Mouse (Mus musculus) retina, postnatal 7 days (tissue): ENCODE measurements around the gene Tmem95.

ENCODE experiments used
- DNase-seq: peaks from one replicate; pipeline ENCODE4 v3.0.0-alpha.2; 2012; ENCODE audit warnings: low read depth, low spot score

Gene Tmem95

DNA sequence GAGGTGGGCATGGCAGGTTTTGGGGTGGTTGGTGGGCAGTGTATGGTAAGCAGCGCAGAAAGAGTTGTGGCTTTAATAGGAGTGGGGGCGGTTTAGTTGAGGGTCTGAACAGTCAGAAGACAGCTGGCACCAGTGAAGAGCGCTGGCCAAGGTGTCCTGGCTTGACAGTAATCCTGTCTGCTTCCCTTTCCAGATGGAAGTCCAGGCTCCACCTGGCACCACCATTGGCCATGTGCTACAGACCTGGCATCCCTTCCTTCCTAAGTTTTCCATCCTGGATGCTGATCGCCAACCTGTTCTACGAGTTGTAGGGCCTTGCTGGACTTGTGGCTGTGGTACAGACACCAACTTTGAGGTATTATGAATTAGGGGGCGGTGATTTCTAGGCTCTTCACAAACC is 29.8 kb downstream of the Tmem95 start:
- no peak for DNase-seq

DNA sequence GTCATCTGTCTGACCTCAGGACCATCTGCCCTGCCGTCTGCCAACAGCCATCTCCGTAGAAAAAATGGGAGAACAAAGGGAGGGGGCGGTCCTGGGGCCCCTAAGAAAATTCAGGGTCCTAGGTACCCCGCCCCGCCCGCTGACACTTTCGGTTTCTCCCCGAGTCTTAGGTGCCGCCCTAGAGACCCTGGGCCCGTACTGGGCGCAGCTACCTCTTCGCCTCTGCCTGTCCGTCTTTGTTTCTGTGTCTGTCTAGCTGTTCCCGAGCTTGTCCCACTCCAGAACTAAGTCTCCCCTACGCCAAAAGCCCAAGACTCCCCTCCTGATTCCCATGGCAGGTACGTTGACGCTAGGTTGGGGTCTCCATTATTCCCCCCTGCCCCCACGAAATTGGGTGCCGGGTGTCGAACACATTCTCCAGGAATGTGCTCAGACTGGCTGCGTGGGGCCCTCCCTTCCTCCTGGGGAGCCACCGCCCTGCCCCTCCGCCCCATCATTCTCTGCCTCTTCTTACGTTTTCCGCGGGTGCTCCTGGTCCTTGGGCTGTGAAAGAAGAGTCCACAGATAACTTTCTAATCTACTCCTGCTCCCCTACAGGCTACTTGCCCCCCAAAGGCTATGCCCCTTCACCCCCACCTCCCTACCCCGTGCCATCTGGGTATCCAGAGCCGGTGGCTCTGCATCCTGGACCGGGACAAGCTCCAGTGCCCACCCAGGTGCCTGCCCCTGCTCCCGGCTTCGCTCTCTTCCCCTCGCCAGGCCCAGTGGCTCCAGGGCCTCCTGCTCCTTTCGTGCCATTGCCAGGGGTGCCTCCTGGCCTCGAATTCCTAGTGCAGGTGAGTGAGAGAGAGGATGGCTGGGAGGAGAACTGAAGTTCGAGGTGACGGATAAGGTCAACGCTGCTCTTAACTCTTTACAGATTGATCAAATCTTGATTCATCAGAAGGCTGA is 30.8 kb downstream of the Tmem95 start:
- no peak for DNase-seq

DNA sequence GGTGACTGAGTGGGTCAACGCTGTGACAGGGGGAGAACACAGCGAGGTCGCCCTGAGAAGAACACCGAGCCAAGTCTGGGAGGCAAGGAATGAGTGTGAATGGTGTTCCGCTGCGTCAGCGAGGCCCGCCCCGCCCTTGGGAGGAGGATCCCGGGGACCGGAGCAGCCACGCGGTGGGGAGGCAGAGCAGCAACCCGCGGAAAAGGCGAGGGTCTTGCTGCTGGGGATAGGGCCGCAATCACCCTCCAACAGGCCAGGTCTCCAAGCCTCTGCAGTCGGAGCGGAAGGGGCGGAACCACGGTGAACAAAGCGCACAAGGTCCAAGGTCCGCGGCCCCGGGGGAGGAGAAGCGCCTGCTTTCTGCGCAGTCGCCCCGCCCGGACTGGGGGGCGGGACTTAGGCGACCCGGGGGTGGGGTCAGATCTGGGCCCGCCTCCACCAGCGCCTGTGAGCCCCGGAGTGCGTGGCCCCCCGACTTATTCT is 31.6 kb downstream of the Tmem95 start, which contains the start of gene Plscr3:
Gene Plscr3 (plus strand): TSS at position 179 of the 483 bp plus-strand sequence.
- DNase-seq = peak; percentile 74

DNA sequence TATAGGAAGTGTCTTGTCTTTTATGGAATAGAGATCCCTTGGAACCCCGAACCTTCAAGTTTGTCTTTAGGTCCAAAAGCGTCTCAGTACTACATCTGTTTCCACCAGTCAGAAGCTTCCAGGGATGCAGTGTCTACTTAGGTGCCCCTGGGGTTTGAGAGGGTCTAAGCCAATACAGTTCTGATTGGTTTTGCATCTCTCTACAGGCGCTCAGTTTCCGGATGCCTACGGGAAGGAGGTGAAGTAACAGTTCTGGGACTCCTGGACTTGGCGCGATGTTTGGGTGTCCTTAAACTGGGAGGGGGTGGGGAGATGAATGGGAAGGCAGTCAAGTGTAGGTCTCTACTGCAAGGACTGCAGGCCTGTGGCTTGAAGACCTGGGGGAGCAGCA is 39.1 kb downstream of the Tmem95 start:
- no peak for DNase-seq

DNA sequence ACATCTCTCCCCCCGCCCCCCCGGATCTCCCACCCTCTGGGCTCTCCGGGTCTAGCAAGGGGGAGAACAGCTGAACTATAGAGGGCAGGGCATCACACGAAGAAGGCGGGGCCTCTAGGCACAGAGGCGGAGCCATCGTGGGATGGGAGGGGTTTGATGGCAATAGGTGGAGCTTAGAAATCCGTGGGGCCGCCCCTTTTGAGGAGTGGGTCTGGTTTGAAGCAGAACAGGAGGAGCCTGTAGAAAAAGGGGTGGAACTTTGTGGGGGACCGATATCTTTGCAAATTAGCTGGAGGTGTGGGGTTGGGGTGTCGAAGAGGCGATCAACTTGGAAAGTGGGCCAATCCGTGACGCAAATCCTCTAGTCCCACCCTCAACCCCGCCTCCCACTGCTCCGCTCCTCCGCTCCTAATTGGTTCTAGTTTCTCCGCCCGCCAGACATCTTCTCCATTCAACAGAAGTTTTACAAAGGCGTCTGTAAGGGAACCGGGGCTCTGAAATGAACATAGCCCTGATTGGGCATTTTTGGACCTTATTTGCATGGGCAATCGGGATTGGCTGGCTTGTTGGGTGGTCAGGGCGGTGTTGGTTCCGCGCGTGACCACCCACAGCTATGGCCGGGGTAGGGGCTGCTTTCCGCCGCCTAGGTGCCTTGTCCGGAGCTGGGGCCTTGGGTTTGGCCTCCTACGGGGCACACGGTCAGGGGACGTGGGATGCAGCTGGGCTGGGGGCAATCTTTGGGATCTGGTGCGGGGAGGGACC is 39.7 kb downstream of the Tmem95 start, which contains the start of gene Tmem256:
Gene Tmem256 (plus strand): TSS at position 563 of the 762 bp plus-strand sequence.
- peak; percentile 92 for DNase-seq

DNA sequence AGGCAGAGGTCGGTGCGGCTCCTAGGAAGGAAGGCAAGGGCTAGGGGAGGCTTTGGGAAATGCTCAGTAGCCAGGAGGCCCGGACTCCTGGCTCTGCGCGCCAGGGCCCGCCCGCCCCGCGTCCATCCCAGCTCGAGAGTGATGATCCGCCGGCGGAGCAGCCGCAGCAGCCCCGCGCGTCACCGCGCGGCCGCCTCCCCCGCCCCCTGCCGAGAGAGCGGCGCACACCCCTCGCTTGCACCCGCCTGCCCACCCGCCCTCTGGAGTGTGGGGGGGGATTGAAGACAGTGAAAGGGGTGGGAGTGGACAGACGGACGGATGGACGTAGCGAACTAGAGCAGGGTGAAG is 40.2 kb downstream of the Tmem95 start, which contains the start of gene Nlgn2:
Gene Nlgn2 (minus strand): TSS at position 181 of the 348 bp plus-strand sequence.
- DNase-seq = peak; percentile 75

DNA sequence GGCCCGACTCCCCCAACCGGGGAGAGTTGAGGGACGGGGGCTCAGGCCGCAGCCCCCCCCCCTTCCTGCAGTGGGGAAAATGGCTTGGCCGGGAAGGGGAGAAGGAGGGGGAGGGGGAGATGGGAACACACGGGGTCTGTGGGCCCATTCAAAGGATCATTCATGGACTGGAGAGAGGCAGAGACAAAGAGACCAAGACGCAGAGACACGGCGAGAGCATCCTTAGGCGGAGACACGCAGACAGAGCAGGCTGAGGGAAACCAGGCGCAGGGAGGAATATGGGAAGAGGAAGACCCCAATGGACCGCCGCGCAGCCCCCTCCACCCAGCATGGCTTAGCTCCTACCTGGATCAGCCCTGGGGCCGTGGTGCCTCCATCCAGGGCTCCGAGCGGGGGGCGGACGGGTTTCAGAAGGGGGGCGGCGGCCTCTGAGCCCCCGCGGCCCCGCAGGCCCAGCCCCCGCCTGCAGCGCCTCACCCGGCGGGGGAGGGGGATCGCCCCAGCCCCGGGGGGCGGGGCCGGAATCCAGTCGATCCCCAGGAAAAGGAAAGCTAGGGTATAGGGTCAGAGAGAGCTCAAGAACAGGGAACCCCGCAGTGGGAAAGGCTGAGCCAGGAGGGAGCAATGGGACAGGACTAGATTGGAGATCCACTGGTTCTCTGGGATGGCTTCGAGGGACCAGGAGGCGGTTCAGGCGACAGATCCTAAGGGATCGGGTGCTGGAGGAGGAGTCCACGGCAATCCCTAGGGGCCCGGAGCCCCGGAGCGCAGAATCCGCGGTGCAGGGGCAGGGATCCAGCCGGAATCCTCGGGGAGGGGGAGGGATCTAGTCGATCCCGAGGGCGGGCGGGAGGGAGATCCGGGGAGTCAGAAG is 40.9 kb downstream of the Tmem95 start:
- DNase-seq = no peak

DNA sequence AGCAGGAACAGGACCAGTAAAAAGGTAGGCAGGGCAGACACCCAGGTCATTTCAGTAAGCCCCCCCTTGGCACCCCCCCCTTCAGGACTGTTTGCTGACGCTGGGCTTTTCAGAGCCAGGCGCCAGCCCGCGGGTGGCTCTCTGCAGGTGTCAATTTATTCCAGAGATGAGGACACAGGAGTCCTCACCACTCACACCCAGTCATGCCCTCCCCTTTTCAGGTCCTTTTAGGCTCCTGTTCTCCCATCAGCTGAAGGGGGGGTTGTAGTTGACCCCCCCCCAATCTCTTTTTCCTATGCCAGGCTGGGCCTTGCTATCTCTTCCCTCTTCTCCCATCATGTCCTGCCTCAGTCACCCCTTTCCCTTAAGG is 41.9 kb downstream of the Tmem95 start:
- no peak for DNase-seq

DNA sequence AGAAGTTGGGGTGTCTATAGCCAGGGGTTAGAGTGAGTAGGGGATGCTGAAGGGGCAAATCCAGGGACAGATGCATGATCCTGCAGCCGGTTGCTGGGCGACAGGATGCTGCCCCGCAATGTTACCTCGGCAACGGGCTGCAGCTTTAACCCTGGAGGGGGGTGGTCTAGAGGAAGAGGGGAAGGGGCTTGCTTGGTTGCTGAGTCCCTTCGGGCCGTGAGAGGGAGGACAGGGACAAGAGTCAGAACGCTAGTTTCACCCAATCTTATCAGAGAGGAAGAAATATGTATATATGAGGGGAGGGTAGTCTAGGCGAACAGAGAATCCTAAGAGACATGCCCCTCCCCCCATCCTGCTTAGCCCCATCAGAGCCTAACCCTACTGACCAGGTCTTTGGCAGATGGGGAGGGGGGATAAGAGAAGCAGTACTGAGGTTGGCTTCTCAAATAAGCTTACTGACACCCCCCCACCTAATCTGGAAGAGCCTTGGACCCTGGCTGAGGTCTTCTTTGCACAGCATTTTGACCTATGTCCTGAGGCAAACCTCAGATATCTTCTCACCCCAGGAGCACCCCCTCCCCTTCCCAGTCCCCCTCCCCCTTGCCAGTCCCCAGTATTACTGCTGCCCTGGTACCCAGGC is 42.4 kb downstream of the Tmem95 start:
- DNase-seq = no peak

DNA sequence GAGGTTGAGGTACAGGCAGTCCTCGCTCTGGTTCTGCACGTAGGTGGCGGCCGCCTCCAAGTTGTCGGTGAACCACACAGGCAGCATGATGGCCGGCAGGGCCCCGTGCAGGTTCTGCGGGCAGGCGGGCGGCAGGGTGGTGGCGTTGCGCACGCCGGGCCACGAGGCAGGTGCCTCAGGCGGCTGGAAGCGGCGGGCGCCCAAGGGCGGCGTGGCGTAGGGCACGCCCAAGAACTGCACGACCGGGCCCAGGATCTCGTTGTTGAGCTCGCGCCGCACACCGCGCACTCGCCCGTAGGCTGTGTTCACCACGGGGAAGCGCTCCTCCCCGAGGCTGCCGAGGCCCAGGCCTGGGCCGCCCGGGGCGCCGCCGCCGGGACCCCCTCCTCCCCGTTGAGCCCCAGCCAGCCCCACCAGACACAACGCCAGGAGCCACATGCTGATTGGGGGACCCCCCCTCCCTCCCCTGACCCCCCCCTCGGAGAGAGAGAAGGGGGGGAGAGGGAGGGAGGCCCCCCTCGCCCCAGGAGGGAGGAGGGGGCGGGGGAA is 43.7 kb downstream of the Tmem95 start:
- DNase-seq = no peak

DNA sequence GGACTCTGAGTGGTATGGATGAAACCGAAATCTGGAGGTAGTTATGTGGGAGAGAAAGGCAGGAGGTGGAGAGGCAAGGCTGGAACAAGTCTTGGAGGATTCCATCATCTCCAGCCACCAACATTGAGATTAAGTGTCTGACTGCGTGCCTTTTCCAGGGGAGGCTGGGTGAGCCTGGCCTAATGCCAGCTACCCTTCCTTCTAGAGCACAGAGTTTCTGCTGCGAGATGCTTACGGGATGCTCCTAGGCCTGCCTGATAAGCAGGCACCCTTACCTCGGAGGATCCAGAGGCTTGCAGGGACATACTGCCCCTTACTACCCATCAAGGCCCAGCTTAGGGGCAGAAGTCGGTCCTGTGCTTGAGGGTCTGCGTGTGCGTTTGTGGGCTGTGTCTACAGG is 44.3 kb downstream of the Tmem95 start:
- no peak for DNase-seq

DNA sequence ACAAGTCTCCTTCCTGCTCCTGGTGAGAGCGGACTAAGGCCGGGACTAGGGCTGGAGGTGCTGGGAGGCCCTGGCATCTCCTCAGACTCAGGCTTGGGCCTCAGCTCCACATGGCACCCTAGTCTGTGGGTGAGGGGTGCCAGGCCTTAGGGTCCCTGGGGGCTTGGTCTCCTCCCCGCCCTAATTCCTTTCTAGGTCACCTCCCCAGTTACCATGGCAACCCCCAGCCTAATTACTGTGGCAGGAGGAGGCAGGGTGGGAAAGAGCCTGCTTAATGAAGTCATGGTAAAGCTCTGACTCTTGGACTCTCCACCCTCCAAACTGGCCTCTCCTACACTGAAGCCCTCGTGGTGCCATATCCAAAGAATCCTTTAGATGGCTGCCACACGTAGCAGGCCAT is 49.0 kb downstream of the Tmem95 start:
- DNase-seq = no peak
